Mouse (Mus musculus) adrenal gland, postnatal 10 days (tissue): ENCODE measurements around the gene Rbmxl2. TPM values are rescaled to one million over a fixed set of nuclear protein-coding genes. Genes with fewer than 3 reads are reported as not detected.

ENCODE experiments used
- DNase-seq: peaks from one replicate; pipeline ENCODE4 v3.0.0; 2021; ENCODE audit warnings: mixed read lengths
- long read RNA-seq, 2 experiments: library from polyadenylated mRNA; stranded (forward); transcript quantifications; one replicate each; pipeline ENCODE4 v2.0.0; 2021
- total RNA-seq, 2 experiments: library from RNA; stranded (reverse); gene quantifications; 2 replicates each; pipeline ENCODE4 v1.2.3; 2021

The Rbmxl2 gene
- under 1 TPM in 1 of 2 experiments, not detected in 1; 0.18 TPM for total RNA-seq
- long read RNA-seq, experiment 1: 0 reads
- long read RNA-seq, experiment 2: 0 reads

GRCm38 (mm10) chr7:107209204-107209860, at the start of gene Rbmxl2:
TSS of gene Rbmxl2 (plus strand) at chr7:107209445.
- no peak for DNase-seq

DNA sequence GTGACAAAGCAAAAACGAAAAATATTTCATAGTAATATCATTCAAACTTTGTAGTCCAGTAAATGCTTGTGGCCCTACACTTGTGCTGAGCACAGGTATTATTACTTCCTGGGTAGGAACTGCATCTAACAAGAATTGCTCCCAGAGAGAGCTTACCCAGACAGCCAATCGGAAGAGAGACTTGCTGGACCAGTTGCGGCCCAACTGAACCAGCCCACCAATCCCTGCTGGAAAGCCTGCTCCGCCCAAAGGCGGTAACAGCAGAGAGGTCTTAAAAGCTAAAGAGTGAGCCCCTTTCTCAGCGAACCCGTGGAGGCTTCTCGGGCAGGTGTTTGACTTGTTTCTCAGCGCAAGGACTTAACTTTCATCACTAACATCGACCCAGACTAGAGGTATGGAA, 42.6 kb upstream of the Rbmxl2 start, which contains the start of gene Nlrp14:
Gene Nlrp14, plus strand, starts transcription at position 301 of the 400 bp plus-strand sequence.
- DNase-seq: no peak

- DNase-seq: no peak
Measured at GRCm38 (mm10) chr7:107180406-107180805, 28.8 kb upstream of the Rbmxl2 start.

DNA sequence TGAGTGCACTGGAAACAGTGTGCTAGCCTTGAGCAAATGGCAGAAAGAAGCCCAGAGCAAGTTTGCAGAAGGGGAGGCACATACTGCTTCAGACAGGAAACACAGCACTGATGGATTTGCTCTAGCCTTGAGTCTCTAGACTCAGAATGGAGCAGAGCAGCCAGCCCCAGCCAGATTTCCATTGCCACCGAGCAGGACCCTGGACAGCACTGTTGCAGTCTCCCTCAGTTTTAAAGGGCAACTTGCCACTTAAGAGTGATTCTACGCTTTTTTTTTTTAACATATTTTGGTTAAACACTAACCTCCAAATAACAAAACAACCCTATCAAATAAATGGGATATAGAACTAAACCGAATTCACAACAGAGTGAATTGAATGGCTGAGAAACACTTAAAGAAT, 7.4 kb upstream of the Rbmxl2 start:
- peak; percentile 15 for DNase-seq

GRCm38 (mm10) chr7:107207843-107208242, 1.4 kb upstream of the Rbmxl2 start:
- DNase-seq: no peak

GRCm38 (mm10) chr7:107210126-107210576, 906 bp downstream of the Rbmxl2 start:
- DNase-seq: peak; percentile 19

- DNase-seq: no peak
Measured at GRCm38 (mm10) chr7:107215723-107216122, 6.5 kb downstream of the Rbmxl2 start.

- no peak for DNase-seq
Measured at GRCm38 (mm10) chr7:107216845-107217244, 7.6 kb downstream of the Rbmxl2 start.

DNA sequence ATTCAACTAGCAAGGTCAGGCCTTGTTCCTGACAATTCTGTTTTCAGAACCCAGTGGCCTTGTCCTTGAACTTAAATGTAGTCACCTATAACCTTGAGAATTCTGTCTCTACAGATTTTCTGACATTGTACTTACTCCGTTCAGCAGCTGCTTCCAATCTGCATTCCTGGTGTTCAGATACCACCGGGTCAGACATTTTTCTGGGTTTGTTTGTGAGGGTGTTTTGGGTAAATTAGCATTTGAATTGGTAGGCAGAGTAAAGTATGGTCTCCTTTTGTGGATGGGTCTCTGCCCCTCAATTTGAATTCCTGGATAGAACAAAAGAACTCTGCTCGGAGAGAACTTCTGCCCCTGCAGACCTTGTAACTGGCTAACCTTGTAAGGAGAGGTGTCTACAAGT, 27.6 kb downstream of the Rbmxl2 start:
- DNase-seq: no peak

GRCm38 (mm10) chr7:107237498-107237897, 28.3 kb downstream of the Rbmxl2 start:
- DNase-seq: no peak

DNA sequence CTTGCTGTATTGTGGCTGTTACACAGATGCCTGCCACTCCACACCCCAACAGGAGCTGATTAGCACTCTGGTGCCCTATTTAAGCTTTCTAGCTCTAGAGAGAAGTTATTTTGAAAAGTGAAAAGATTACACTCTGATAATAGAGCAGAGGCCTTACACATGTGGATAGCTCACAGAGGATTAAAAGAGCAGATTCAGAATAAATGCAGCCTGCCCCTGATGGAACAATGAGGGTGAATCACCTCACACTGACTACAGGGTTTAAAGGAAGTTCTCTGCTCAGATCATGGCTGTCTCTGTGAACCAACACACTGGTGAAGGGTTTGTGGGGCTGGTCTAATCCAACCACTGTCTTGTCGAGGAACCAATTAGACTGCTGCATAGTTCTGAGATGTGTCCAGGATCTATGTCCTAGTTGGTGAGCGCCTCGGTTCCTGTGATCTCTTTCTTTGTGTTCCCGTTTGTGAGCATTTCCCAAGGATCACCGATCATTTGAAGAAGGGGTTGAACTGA, 32.2 kb downstream of the Rbmxl2 start:
- no peak for DNase-seq

DNA sequence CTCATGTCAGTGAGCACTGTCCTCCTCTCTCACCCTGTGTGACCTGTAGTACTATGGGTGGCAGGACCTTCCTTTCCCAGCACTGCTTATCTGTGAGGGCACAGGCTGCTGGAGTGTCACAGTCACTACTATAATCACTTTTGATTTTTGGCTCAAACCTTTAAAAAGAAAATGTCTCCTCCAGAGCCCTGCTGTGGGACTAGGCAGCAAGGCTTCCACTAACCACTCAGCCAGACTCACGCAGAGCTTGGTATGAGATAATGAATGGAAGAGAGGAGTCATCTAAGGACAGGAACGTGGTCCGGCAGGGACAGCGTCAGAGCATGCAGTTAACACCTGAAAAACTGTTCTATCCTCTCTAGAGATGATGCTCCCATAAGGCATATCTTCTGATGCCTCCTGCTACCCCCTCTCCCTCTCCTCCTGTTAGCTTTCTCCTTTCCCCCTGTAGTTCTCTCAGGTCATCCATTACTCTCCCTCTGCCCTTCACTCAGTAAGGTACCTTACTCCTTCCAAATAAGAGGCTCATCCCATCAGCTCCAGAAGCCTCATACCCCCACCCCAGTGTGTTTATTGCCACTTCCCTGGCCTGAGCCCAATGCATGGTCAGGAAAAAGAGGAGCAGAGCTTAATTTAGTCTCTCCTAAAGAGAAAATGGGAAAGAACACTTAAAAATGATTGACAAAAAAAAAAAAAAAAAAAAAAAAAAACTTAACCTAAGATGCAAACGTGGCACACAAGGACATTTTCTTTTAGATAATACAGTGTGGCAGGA, 41.2 kb downstream of the Rbmxl2 start:
- no peak for DNase-seq

DNA sequence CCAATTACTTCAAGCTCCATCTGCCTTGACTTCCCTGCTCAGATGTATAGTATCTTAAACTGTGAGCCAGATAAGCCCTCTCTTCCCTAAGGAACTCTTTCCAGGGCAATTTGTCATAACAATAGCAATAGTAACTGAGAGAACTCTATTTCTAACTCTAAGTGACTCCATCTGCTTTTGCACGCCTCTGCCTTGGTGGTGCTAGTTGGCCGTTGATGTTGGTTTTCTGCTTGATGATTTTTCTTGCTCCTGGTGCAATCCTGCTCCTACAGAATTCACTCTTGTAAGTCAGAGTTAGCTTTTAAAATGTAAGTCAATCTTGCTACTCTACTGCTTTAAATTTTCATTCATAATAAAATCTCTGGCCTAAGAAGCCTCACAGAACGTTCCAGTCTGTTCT, 44.1 kb downstream of the Rbmxl2 start:
- no peak for DNase-seq

DNA sequence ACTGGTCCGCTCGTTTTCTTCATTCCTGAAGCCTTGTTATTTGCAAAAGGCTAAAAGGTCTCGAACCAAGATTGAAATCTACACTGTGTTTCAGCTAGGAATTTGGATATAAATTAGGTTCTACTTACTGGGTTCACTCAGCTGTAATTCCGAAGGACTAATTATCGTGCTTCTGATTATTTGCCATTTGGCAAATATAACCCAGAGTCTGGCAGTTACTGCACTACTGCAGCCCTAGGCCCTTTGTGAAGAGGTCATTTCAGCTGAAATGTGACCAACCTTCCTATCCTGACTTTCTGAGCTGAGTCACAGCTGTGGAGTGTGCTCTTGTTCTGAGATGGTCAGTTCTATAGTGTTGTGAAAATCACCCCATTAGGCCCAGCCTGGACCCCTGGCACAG, 50.7 kb downstream of the Rbmxl2 start:
- DNase-seq: no peak

Other genes starting within 250 kb of the Rbmxl2 start
- under 1 TPM in 1 of 2 experiments, not detected in 1; 0.21 TPM for gene Olfr6, start 245.5 kb upstream of the Rbmxl2 start, total RNA-seq
- gene Olfr711, start 234.0 kb upstream of the Rbmxl2 start, total RNA-seq: not detected
- not detected for gene Olfr2, start 203.4 kb upstream of the Rbmxl2 start, total RNA-seq
- gene Olfr713, start 178.3 kb upstream of the Rbmxl2 start, total RNA-seq: not detected
- gene Olfr714, start 138.5 kb upstream of the Rbmxl2 start, total RNA-seq: not detected
- not detected for gene Olfr17, start 116.2 kb upstream of the Rbmxl2 start, total RNA-seq
- gene Olfr715b, start 99.1 kb upstream of the Rbmxl2 start, total RNA-seq: not detected
- not detected for gene Olfr715, start 78.4 kb upstream of the Rbmxl2 start, total RNA-seq
- not detected for gene Olfr716, start 71.1 kb upstream of the Rbmxl2 start, total RNA-seq
- under 1 TPM in 1 of 2 experiments, not detected in 1; 0.21 TPM for gene Nlrp14, start 42.5 kb upstream of the Rbmxl2 start, total RNA-seq
- 10 to 100 TPM in 1 of 2 experiments, 1 to 10 TPM in 1; 5.4 to 10.4 TPM for gene Syt9, start 161.3 kb downstream of the Rbmxl2 start, total RNA-seq